Mouse (Mus musculus): Measurements from ENCODE around the gene Vav3. TPM values are rescaled to one million over a fixed set of nuclear protein-coding genes. Genes with fewer than 3 reads are reported as not detected.

Vav3 gene
- polyA plus RNA-seq, 1 experiment from 2014 or later = 19.7 TPM

DNA sequence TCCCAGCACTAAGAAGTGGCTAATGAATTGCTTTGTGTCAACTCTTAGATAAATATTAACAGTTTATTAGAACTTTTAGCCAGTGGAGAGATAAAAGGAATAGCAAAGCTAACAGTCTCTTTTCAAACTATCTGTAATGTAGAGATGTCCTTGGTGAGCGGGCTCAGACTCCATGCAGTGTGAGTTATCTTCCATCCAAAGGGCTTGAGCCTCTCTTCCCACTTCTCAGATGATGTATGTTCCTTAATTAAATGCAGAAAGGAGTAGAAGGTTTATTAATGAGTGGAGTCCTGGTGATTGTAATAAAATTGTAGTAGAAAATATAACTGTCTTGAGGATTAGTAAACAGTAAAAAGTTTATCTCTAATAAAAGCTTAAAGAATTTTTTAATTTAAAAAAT, 169.3 kb downstream of the Vav3 start:
- H3K4me3 ChIP-seq (ENCODE audit: low read depth, low read length) = no peak overlapping the region
- H3K4me2 ChIP-seq (ENCODE audit: low read depth, low read length) = no peak overlapping the region
- H3K9ac ChIP-seq (ENCODE audit: low read depth, low read length) = no peak overlapping the region
- no peak for ATAC-seq (ENCODE audit: low read depth)
- 83% methylated on average over 1 of the region's 1 CpGs for WGBS
- no peaks in the 10 kb centered on the region for H3K9me3 ChIP-seq (ENCODE audit: control insufficient read depth, low read length)
- no peak for DNase-seq (ENCODE audit: low spot score)
- no peak overlapping the region for H3K27ac ChIP-seq (replicated peaks; ENCODE audit: low read depth, low read length)
- H3K36me3 ChIP-seq (ENCODE audit: control insufficient read depth, insufficient read depth, low read length) = no peaks in the 10 kb centered on the region
- no peaks in the 10 kb centered on the region for H3K4me1 ChIP-seq (ENCODE audit: control insufficient read depth, insufficient read depth, low read length)
- no peaks in the 10 kb centered on the region for H3K27me3 ChIP-seq (replicated peaks; ENCODE audit: control insufficient read depth, insufficient read depth, low read length)

DNA sequence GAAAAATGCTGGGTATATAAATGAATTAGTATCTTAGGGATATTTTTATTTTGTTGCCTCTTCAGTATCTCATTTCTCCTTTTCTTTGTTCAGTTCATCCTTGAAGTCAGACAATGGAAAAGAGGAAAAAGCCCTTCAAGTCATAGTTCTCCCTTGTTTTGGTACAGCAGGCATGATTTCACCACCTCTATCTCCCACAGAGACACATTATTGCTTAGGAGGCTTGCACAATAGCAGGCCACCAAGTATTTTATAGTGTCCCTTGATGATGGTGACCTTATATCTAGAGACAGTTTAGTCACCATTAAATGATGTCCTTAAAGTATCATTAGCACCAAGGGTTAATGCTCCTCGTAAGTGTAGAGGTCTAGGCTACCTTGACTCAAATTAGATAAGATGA, 171.4 kb downstream of the Vav3 start:
- no peak overlapping the region for H3K4me2 ChIP-seq (ENCODE audit: low read depth, low read length)
- WGBS = 89% methylated on average over 1 of the region's 1 CpGs
- H3K9ac ChIP-seq (ENCODE audit: low read depth, low read length) = no peak overlapping the region
- no peaks in the 10 kb centered on the region for H3K9me3 ChIP-seq (ENCODE audit: control insufficient read depth, low read length)
- H3K36me3 ChIP-seq (ENCODE audit: control insufficient read depth, insufficient read depth, low read length) = no peaks in the 10 kb centered on the region
- no peak overlapping the region for H3K4me3 ChIP-seq (ENCODE audit: low read depth, low read length)
- no peaks in the 10 kb centered on the region for H3K27me3 ChIP-seq (replicated peaks; ENCODE audit: control insufficient read depth, insufficient read depth, low read length)
- H3K4me1 ChIP-seq (ENCODE audit: control insufficient read depth, insufficient read depth, low read length) = no peaks in the 10 kb centered on the region
- DNase-seq (ENCODE audit: low spot score) (no peak), ATAC-seq (ENCODE audit: low read depth) (no peak)
- H3K27ac ChIP-seq (replicated peaks; ENCODE audit: low read depth, low read length) = no peak overlapping the region

GRCm38 (mm10) chr3:109515479-109515878, 175.0 kb downstream of the Vav3 start:
- no peaks in the 10 kb centered on the region for H3K4me1 ChIP-seq (ENCODE audit: control insufficient read depth, insufficient read depth, low read length)
- H3K27ac ChIP-seq (replicated peaks; ENCODE audit: low read depth, low read length) = no peak overlapping the region
- H3K9me3 ChIP-seq (ENCODE audit: control insufficient read depth, low read length) = no peaks in the 10 kb centered on the region
- no peak for ATAC-seq (ENCODE audit: low read depth)
- H3K36me3 ChIP-seq (ENCODE audit: control insufficient read depth, insufficient read depth, low read length) = no peaks in the 10 kb centered on the region
- H3K27me3 ChIP-seq (replicated peaks; ENCODE audit: control insufficient read depth, insufficient read depth, low read length) = no peaks in the 10 kb centered on the region
- 67% methylated on average over 3 of the region's 3 CpGs for WGBS
- no peak overlapping the region for H3K4me3 ChIP-seq (ENCODE audit: low read depth, low read length)
- no peak overlapping the region for H3K9ac ChIP-seq (ENCODE audit: low read depth, low read length)
- no peak for DNase-seq (ENCODE audit: low spot score)
- H3K4me2 ChIP-seq (ENCODE audit: low read depth, low read length) = no peak overlapping the region

GRCm38 (mm10) chr3:109516372-109516771, 175.9 kb downstream of the Vav3 start:
- no peaks in the 10 kb centered on the region for H3K9me3 ChIP-seq (ENCODE audit: control insufficient read depth, low read length)
- ATAC-seq (ENCODE audit: low read depth) (peak; percentile 47; the same call in 1 of the 2 replicates), DNase-seq (ENCODE audit: low spot score) (peak; percentile 10)
- H3K9ac ChIP-seq (ENCODE audit: low read depth, low read length) = no peak overlapping the region
- no peak overlapping the region for H3K4me2 ChIP-seq (ENCODE audit: low read depth, low read length)
- no peak overlapping the region for H3K27ac ChIP-seq (replicated peaks; ENCODE audit: low read depth, low read length)
- H3K4me1 ChIP-seq (ENCODE audit: control insufficient read depth, insufficient read depth, low read length) = no peaks in the 10 kb centered on the region
- H3K36me3 ChIP-seq (ENCODE audit: control insufficient read depth, insufficient read depth, low read length) = no peaks in the 10 kb centered on the region
- H3K27me3 ChIP-seq (replicated peaks; ENCODE audit: control insufficient read depth, insufficient read depth, low read length) = no peaks in the 10 kb centered on the region
- H3K4me3 ChIP-seq (ENCODE audit: low read depth, low read length) = no peak overlapping the region
- 79% methylated on average over 10 of the region's 10 CpGs for whole genome bisulfite sequencing

DNA sequence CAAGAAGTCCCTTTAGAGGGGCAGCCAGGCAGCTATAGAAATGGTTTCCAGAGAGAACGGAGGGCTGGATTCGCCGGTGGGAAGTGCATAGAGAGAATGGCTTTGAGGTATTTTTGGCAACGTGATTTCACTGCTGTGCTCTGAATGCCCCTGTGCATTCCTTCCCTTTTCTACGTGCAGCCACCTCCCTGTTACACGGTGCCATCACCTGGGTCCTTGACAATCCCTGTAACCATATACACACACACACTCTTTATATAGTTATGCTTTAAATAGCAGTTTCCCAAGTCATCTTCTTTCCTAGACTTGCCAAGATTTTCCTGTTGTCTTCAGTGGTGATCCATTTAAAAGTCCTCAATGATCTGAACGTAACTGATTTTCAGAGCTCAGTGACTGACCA, 181.7 kb downstream of the Vav3 start:
- DNase-seq (ENCODE audit: low spot score) (no peak), ATAC-seq (ENCODE audit: low read depth) (no peak)
- H3K9me3 ChIP-seq (ENCODE audit: control insufficient read depth, low read length) = no peaks in the 10 kb centered on the region
- no peak overlapping the region for H3K4me2 ChIP-seq (ENCODE audit: low read depth, low read length)
- no peaks in the 10 kb centered on the region for H3K36me3 ChIP-seq (ENCODE audit: control insufficient read depth, insufficient read depth, low read length)
- H3K27ac ChIP-seq (replicated peaks; ENCODE audit: low read depth, low read length) = no peak overlapping the region
- H3K4me1 ChIP-seq (ENCODE audit: control insufficient read depth, insufficient read depth, low read length) = no peaks in the 10 kb centered on the region
- H3K4me3 ChIP-seq (ENCODE audit: low read depth, low read length) = no peak overlapping the region
- no peak overlapping the region for H3K9ac ChIP-seq (ENCODE audit: low read depth, low read length)
- WGBS = 70% methylated on average over 7 of the region's 7 CpGs
- no peaks in the 10 kb centered on the region for H3K27me3 ChIP-seq (replicated peaks; ENCODE audit: control insufficient read depth, insufficient read depth, low read length)

DNA sequence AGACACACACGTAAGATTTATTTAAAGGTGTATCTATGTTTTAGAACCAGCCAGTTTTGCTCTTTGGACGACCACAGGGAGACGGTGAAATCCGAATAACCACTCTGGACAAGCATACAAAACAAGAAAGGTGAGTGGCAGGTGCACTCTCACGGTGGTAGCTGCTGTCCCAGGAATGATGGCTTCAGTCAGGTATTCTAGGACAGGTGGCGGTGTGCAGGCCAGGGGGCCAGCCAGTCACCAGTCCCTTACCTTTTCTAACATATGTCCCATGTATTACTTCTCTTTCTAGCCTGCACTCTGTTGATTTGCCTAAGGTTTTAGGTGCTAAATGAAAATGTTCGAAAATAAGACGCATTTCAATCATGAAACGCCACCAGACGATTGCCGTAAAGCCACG, 185.4 kb downstream of the Vav3 start:
- no peak overlapping the region for H3K4me2 ChIP-seq (ENCODE audit: low read depth, low read length)
- H3K4me3 ChIP-seq (ENCODE audit: low read depth, low read length) = no peak overlapping the region
- DNase-seq (ENCODE audit: low spot score) = no peak
- H3K27ac ChIP-seq (replicated peaks; ENCODE audit: low read depth, low read length) = no peak overlapping the region
- no peaks in the 10 kb centered on the region for H3K4me1 ChIP-seq (ENCODE audit: control insufficient read depth, insufficient read depth, low read length)
- ATAC-seq (ENCODE audit: low read depth) = no peak
- no peaks in the 10 kb centered on the region for H3K27me3 ChIP-seq (replicated peaks; ENCODE audit: control insufficient read depth, insufficient read depth, low read length)
- no peaks in the 10 kb centered on the region for H3K36me3 ChIP-seq (ENCODE audit: control insufficient read depth, insufficient read depth, low read length)
- no peaks in the 10 kb centered on the region for H3K9me3 ChIP-seq (ENCODE audit: control insufficient read depth, low read length)
- H3K9ac ChIP-seq (ENCODE audit: low read depth, low read length) = no peak overlapping the region
- WGBS = 90% methylated on average over 12 of the region's 12 CpGs

GRCm38 (mm10) chr3:109526246-109526645, 185.8 kb downstream of the Vav3 start:
- Histone ChIP-seq H3K27me3 (replicated peaks; ENCODE audit: control insufficient read depth, insufficient read depth, low read length) (no peaks in the 10 kb centered on the region), H3K4me1 (ENCODE audit: control insufficient read depth, insufficient read depth, low read length) (no peaks in the 10 kb centered on the region), H3K36me3 (ENCODE audit: control insufficient read depth, insufficient read depth, low read length) (no peaks in the 10 kb centered on the region), H3K9ac (ENCODE audit: low read depth, low read length) (no peak overlapping the region), H3K27ac (replicated peaks; ENCODE audit: low read depth, low read length) (no peak overlapping the region), H3K9me3 (ENCODE audit: control insufficient read depth, low read length) (no peaks in the 10 kb centered on the region), H3K4me2 (ENCODE audit: low read depth, low read length) (no peak overlapping the region), H3K4me3 (ENCODE audit: low read depth, low read length) (no peak overlapping the region)
- WGBS = 7% methylated on average over 4 of the region's 4 CpGs
- no peak for ATAC-seq (ENCODE audit: low read depth)
- DNase-seq (ENCODE audit: low spot score) = peak; percentile 91

DNA sequence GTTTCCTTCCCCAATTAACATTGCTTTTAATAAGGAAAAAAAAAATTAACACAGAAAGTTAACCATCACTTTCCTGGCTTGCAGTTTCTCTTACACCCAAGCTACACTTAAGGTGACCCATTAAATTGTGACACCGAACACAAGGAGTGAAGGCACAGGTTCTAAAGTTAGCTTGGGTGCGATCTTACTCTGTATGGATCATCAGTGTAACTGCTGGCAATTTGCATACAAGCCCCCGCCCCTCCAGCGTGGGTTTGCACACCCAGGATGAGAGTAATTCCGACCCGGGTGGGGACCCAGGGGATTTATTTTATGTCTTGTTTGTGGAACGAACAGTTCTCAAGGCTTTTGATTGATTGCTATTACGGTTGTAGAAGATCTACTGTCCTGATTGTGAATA, 186.2 kb downstream of the Vav3 start:
- Histone ChIP-seq H3K27ac (replicated peaks; ENCODE audit: low read depth, low read length) (no peak overlapping the region), H3K9me3 (ENCODE audit: control insufficient read depth, low read length) (no peaks in the 10 kb centered on the region), H3K9ac (ENCODE audit: low read depth, low read length) (no peak overlapping the region), H3K36me3 (ENCODE audit: control insufficient read depth, insufficient read depth, low read length) (no peaks in the 10 kb centered on the region), H3K4me3 (ENCODE audit: low read depth, low read length) (no peak overlapping the region), H3K4me2 (ENCODE audit: low read depth, low read length) (no peak overlapping the region), H3K27me3 (replicated peaks; ENCODE audit: control insufficient read depth, insufficient read depth, low read length) (no peaks in the 10 kb centered on the region), H3K4me1 (ENCODE audit: control insufficient read depth, insufficient read depth, low read length) (no peaks in the 10 kb centered on the region)
- 75% methylated on average over 8 of the region's 8 CpGs for WGBS
- DNase-seq (ENCODE audit: low spot score) (no peak), ATAC-seq (ENCODE audit: low read depth) (no peak)

DNA sequence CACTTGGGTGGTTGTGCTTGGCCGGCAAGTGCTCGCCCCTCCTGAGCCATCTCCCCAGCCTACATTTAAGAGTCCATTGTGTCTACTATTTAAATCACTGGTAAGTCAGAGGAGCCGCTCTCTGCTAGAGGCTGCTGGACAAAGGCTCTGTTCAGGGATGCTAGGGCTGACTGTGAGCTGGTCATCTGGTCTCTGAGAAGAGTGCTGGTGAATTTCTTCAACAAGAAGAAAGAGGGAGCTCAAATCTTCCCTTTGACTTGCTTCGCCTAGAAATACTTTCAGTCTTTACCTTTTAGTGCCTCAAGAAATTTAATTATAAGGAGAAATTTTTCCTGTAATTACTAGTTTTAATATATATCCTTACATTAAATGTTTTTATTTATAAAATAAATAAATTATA, 188.2 kb downstream of the Vav3 start:
- Histone ChIP-seq H3K27me3 (replicated peaks; ENCODE audit: control insufficient read depth, insufficient read depth, low read length) (no peaks in the 10 kb centered on the region), H3K4me1 (ENCODE audit: control insufficient read depth, insufficient read depth, low read length) (no peaks in the 10 kb centered on the region), H3K27ac (replicated peaks; ENCODE audit: low read depth, low read length) (no peak overlapping the region), H3K4me3 (ENCODE audit: low read depth, low read length) (no peak overlapping the region), H3K4me2 (ENCODE audit: low read depth, low read length) (no peak overlapping the region), H3K9me3 (ENCODE audit: control insufficient read depth, low read length) (no peaks in the 10 kb centered on the region), H3K36me3 (ENCODE audit: control insufficient read depth, insufficient read depth, low read length) (no peaks in the 10 kb centered on the region), H3K9ac (ENCODE audit: low read depth, low read length) (no peak overlapping the region)
- 35% methylated on average over 4 of the region's 4 CpGs for WGBS
- ATAC-seq (ENCODE audit: low read depth) = no peak
- no peak for DNase-seq (ENCODE audit: low spot score)

All from embryonic facial prominence, embryonic 14.5 days (tissue).